Mouse (Mus musculus): ENCODE data around the gene Galc.
A peak's percentile ranks its signal among the peaks of the same experiment; 100 is the strongest.
"Not testable (repeated sequence)": the region's sequence is repeated elsewhere in the genome, so short reads cannot be mapped to it uniquely, and the experiment has no call there.

Gene Galc

GRCm38 (mm10) chr12:98252417-98252816 lies 6.8 kb downstream of the Galc start:
- no peak for DNase-seq

DNA sequence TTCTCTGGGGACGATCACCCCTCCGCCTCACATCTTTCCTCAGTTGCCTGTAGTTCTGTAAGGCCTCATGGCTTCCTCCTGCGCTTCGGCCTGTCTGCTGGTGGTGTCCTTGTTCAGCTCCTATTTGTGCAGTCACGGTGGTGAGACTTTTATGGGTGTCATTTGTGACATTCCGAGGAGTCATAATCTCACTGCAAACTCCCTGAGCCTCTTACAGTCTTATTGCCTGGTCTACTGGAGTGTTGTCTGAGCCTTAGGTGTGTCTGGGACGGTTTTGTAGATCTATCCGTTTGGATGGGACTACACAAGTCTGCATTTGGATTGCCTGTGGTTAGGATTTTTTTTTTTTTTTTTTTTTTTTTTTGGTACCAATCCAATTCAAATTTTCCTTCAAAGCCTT lies 8.9 kb downstream of the Galc start:
- no peak for DNase-seq

- no peak for DNase-seq
Measured at GRCm38 (mm10) chr12:98249671-98250070, 9.6 kb downstream of the Galc start.

DNA sequence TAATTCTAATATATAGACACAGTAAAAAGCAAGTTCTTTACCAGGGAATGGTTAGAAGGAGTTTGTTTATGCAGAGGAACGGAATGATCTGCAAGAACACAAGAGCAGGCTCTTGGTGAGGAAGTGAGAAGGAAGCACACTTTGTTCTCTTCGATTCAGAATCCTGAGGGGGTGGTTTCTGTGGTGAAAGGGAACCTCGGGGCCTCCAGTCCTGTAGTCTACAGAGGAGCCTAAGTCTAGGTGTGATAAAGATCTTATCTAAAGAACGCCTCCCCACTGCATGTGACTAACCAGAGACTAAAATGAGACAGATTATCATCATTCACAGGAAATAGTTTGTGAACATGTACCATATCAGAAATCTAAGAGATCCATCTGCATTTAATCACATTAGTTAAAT lies 12.4 kb downstream of the Galc start:
- DNase-seq: no peak

DNA sequence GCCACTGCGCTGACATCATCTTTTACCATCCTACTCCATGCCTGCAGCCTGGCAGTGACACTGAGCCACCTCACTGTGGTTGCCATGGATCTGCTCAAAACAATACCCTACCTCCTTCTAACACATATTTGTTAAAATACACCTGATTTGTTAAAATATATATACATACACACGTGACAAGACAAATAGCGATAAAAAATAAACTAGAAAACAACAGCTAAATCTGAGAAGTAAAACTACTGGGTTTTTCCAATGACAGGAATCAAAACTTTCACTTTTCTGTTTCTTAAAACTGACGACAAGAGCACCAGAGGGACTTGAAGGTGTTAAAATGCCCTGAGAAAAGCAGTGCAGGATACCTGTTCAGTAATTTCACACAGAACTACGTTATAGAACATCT lies 14.4 kb downstream of the Galc start:
- no peak for DNase-seq

- DNase-seq: no peak
Measured at GRCm38 (mm10) chr12:98244161-98244560, 15.1 kb downstream of the Galc start.

DNA sequence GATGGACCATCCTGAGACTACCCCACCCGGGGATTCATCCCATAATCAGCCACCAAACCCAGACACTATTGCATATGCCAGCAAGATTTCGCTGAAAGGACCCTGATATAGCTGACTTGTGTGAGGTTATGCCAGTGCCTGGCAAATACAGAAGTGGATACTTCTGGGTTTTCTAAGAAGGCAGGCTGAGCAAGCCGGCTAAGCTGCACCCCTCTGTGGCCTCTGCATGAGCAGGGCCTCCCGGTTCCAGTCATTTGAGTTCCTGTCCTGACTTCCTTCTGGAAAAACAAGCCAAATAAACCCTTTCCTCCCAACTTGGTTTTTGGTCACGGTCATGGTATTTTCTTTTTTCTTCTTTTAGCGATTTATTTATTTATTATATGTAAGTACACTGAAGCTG lies 20.8 kb downstream of the Galc start:
- DNase-seq: not testable (repeated sequence)

GRCm38 (mm10) chr12:98227037-98227436 lies 32.2 kb downstream of the Galc start:
- DNase-seq: no peak

- DNase-seq: no peak
Measured at GRCm38 (mm10) chr12:98223286-98223685, 36.0 kb downstream of the Galc start.

DNA sequence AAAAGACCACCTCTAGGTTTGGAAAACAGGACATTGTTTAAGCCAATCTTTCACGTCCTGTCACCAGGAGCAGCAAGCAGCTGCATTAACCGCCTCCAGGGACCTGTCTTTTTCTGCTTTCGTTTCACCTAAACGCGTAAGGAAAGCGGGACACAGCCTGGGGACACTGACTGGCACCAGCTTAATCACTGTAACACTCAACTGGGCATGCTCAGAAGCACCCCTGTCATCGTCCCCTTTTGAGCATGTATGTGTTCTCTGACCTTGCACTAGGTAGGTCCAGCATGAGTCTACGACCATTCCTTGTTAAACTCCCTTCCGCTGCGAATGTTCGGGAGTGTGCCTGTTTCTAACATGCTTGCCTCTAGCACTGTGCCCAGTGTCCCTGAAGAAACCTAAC lies 42.8 kb downstream of the Galc start:
- DNase-seq: no peak

GRCm38 (mm10) chr12:98215512-98215911 lies 43.7 kb downstream of the Galc start:
- no peak for DNase-seq

- DNase-seq: no peak
Measured at GRCm38 (mm10) chr12:98214191-98214590, 45.1 kb downstream of the Galc start.

- DNase-seq: no peak
Measured at GRCm38 (mm10) chr12:98213791-98214190, 45.5 kb downstream of the Galc start.

DNA sequence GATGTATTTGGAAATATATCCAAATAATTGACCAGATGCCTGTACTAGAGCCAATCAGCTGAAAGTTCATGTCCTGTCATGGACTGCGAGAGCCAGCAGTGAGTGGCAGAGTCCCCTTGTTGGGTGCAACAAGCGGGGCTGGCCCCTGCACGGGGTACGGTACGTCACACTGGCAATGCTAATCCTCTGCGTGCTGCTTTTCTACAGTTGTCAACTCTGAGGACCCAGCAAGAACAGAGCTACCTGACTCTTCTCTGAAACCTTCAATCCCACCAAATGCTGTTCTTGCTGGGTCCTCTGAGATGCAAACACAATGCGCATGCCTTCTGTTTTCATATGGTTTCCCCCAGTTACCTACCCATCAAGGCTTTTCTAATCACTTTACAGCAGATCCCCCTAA lies 45.9 kb downstream of the Galc start:
- DNase-seq: no peak

DNA sequence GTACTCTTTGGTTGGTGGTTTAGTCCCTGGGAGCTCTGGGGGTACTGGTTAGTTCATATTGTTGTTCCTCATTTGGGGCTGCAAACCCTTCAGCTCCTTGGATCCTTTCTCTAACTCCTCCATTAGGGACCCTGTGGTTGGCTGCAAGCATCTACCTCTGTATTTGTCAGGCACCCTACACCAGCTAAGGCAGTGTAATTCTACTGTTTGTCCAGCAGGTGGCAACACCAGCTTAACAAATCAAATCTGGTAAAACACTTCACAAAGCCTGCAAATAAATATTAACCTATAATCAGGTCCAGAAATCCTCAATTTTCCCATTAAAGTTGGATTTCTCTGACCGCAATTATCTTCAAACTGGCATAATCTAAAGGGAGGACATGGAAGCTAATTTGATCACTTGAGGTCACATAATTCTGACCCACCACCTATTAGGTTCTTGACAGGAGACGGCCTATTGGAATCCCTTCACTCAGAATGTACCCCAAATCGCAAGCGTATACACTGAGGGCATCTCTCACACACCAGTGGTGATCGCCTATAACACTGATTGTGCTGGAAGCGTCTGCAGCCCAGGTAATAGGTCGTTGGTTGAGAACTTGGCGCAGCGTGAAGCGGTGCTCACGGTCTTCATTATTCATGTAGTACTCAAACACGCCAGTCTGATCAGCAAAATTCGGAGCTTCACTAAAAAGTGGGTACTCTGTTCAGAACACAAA lies 46.6 kb downstream of the Galc start:
- DNase-seq: peak; percentile 25

DNA sequence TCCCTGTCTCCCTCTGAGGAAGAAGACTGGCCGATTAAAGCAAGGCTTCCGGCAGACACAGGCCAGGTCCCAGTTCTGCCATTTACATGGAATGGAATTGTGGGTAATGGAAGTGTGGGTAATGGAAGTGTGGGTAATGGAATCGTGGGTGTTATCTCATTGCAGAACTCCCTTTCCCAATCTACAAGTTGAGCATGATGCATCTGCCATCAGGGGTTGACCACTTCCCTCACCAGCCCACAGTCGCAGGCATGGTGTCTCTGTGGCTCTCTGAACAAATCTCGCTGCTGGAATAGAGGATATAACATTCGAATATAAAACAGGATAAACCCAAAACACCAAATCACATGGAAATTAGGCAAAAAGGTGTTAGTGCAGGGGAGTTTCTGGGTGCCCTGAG lies 48.8 kb downstream of the Galc start:
- DNase-seq: no peak

DNA sequence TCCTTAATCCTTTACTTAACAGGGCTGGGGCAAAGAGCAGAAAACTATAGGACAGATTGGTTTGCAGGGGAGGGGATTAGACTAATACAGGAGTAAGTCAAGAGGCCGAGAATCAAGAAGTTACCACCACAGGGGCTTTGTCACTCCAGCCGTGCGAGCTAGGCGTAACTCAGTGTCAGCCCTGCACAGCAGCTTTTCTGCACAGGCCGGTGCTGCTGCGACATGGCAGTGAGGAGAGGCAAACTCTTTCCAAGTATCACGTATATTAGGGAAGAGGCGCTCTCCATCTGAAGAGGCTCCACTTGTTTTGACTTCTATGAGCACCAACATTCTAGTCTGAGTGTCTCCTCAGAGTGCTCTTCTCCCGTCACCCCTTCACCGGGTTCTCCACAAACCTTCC lies 51.2 kb downstream of the Galc start:
- no peak for DNase-seq

GRCm38 (mm10) chr12:98205450-98206051 lies 53.7 kb downstream of the Galc start:
- no peak for DNase-seq

DNA sequence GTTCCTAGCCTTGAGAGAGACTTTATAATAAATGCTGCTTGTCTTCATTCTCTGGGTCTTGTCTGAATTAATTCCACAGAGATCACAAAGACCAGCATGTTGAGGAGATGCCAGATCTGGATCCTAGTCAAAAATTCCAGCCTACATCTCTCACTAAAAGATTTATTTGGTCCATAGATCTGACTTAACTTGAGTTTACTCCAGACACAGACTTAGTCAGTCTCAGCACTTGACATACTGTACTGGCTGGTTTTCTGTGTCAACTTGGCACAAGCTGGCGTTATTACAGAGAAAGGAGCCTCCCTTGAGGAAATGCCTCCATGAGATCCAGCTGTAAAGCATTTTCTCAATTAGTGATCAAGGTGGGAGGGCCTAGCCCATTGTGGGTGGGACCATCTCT lies 61.9 kb downstream of the Galc start:
- DNase-seq: no peak

GRCm38 (mm10) chr12:98190201-98190600 lies 69.1 kb downstream of the Galc start:
- DNase-seq: no peak

DNA sequence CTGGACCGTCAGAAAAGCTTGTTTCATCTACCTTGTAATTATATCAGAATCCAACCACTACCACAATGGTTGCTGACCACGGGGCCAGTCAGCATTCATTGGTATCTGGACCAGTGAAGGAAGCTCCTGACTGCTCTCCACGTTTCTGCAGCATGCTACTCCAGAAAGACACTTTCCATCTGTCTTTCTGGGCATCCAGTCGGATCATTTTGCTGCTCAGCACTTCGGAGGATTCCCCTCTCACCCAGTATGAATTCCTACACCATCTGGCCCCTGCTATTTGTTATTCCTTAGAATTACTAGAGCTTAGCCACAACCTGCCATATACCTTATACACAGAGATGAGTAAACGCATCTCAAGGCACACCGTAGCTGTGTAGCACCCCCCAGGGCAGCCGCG lies 70.2 kb downstream of the Galc start:
- no peak for DNase-seq

DNA sequence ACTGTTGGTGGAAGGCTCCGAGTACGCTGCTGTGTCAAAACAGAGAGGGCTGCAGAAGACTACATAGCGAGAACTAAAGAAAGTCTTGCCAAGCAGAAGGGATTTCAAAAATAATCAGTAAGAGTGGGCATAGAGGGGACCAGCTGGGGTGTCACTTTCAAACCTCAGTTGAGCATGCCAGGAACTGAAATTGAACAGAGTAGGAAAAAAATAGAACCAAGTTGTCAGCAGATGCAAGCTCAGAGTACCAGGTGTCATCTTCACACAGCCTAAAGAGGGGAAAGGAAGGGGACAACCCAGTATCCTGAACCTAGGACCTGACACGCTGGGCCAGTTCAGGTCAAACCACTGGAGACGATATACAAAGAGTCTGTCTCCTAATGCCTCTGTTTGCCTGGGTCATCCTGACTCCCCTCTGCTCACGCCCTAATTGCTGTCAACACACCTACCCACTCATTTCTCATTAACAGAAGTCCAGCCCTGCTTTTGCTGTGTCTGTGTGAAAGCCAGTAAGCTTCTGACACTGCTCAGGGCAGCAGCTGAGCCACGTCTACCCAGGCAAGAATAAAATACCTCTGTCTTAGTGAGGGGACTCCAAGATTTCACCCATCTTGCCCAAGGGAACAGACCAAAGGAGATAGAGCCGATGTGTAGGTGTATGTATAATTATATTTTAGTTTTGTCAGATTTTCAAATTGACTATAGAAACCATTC lies 71.9 kb downstream of the Galc start:
- DNase-seq: peak; percentile 46

- DNase-seq: peak; percentile 60
Measured at GRCm38 (mm10) chr12:98181729-98182128, 77.5 kb downstream of the Galc start.

- no peak for DNase-seq
Measured at GRCm38 (mm10) chr12:98180807-98181206, 78.5 kb downstream of the Galc start.
